Mouse (Mus musculus) MEL (cell line): ENCODE results near the gene Gmds. TPM values are rescaled to one million over a fixed set of nuclear protein-coding genes. Genes with fewer than 3 reads are reported as not detected.

Experiments
- DNase-seq: peaks from one replicate; pipeline ENCODE4 v3.0.0; 2011; ENCODE audit warnings: low read depth, low spot score
- H3K27ac ChIP-seq: 2 replicates; pipeline ENCODE4 v1.5.1; 2012; ENCODE audit warnings: low read depth, mild to moderate bottlenecking, control low read depth, low read length, moderate library complexity; ENCODE audit not compliant: control insufficient read depth
- H3K27me3 ChIP-seq, 2 experiments: fragments of 150-350 bp in 1 of 2; sonication (generic) in 1 of 2; 2 replicates each; pipeline ENCODE4 v1.6.1; 2012; ENCODE audit warnings: low read length in 2 of 2, mild to moderate bottlenecking in 2 of 2, improper control_type of control experiment in 1 of 2, moderate library complexity in 1 of 2; ENCODE audit not compliant: insufficient read depth in 2 of 2, control insufficient read depth in 1 of 2
- H3K36me3 ChIP-seq, 2 experiments: 2 replicates each; pipeline ENCODE4 v1.6.1; 2012 to 2014; ENCODE audit warnings: low read length in 2 of 2, improper control_type of control experiment in 1 of 2, inconsistent platforms in 1 of 2, mild to moderate bottlenecking in 1 of 2; ENCODE audit not compliant: insufficient read depth in 2 of 2, control insufficient read depth in 1 of 2
- H3K4me1 ChIP-seq, 2 experiments: fragments of 150-350 bp in 1 of 2; sonication (generic) in 1 of 2; 2 replicates each; pipeline ENCODE4 v1.6.1; 2012; ENCODE audit warnings: low read length in 2 of 2, improper control_type of control experiment in 1 of 2, mild to moderate bottlenecking in 1 of 2; ENCODE audit not compliant: insufficient read depth in 2 of 2, control insufficient read depth in 1 of 2
- H3K4me3 ChIP-seq, 2 experiments: fragments of 150-350 bp in 1 of 2; sonication (generic) in 1 of 2; 2 replicates each; pipeline ENCODE4 v1.5.1; 2012; ENCODE audit warnings: low read depth in 2 of 2, low read length in 2 of 2, mild to moderate bottlenecking in 2 of 2, moderate library complexity in 2 of 2, control low read depth in 1 of 2, improper control_type of control experiment in 1 of 2; ENCODE audit not compliant: control insufficient read depth in 1 of 2, insufficient read depth in 1 of 2
- H3K79me2 ChIP-seq: 2 replicates; pipeline ENCODE4 v1.6.1; 2012; ENCODE audit warnings: mild to moderate bottlenecking, low read length, moderate library complexity; ENCODE audit not compliant: control insufficient read depth, poor library complexity, insufficient read depth
- H3K9ac ChIP-seq: 2 replicates; pipeline ENCODE4 v1.6.1; 2012; ENCODE audit warnings: low read depth, mild to moderate bottlenecking, control low read depth, low read length, moderate library complexity; ENCODE audit not compliant: control insufficient read depth, poor library complexity, severe bottlenecking
- H3K9me3 ChIP-seq: fragments of 150-350 bp; sonication (generic); replicated peaks from 2 replicates; pipeline ENCODE4 v1.6.1; 2012; ENCODE audit warnings: mild to moderate bottlenecking, low read length, improper control_type of control experiment, moderate library complexity; ENCODE audit not compliant: insufficient read depth
- BHLHE40 ChIP-seq: IDR thresholded peaks from 2 replicates; pipeline ENCODE4 v1.6.1; 2012; ENCODE audit warnings: low read depth, mild to moderate bottlenecking, inconsistent platforms, low read length, improper control_type of control experiment, borderline replicate concordance
- CHD1 ChIP-seq: IDR thresholded peaks from 2 replicates; pipeline ENCODE4 v1.6.1; 2012; ENCODE audit warnings: low read depth, mild to moderate bottlenecking, inconsistent platforms, low read length, improper control_type of control experiment
- CHD2 ChIP-seq: IDR thresholded peaks from 2 replicates; pipeline ENCODE4 v1.6.1; 2011; ENCODE audit warnings: low read length, improper control_type of control experiment
- CTCF ChIP-seq, 3 experiments: IDR thresholded peaks in 2 of 3; conservative IDR thresholded peaks in 1 of 3; 2 replicates each; pipeline ENCODE4 v1.5.1; 2011 to 2012; ENCODE audit warnings: low read length in 3 of 3, low read depth in 2 of 3, mild to moderate bottlenecking in 2 of 3, improper control_type of control experiment in 1 of 3, inconsistent platforms in 1 of 3, mixed read lengths in 1 of 3, moderate library complexity in 1 of 3; ENCODE audit not compliant: control insufficient read depth in 1 of 3, insufficient read depth in 1 of 3, poor library complexity in 1 of 3, severe bottlenecking in 1 of 3
- ELF1 ChIP-seq: IDR thresholded peaks from 2 replicates; pipeline ENCODE4 v1.6.1; 2014; ENCODE audit warnings: low read depth, mild to moderate bottlenecking, inconsistent platforms, low read length, improper control_type of control experiment, moderate library complexity
- EP300 ChIP-seq, 2 experiments: IDR thresholded peaks; 2 replicates each; pipeline ENCODE4 v1.6.1; 2011; ENCODE audit warnings: improper control_type of control experiment in 2 of 2, low read length in 2 of 2, low read depth in 1 of 2, mild to moderate bottlenecking in 1 of 2
- GATA1 ChIP-seq: IDR thresholded peaks from 2 replicates; pipeline ENCODE4 v1.6.1; 2011; ENCODE audit warnings: low read depth, low read length, improper control_type of control experiment
- MEF2A ChIP-seq: IDR thresholded peaks from 2 replicates; pipeline ENCODE4 v1.6.1; 2014; ENCODE audit warnings: low read depth, mild to moderate bottlenecking, inconsistent platforms, low read length, improper control_type of control experiment; ENCODE audit not compliant: poor library complexity, insufficient replicate concordance, severe bottlenecking; ENCODE audit errors: extremely low read depth
- MXI1 ChIP-seq: IDR thresholded peaks from 2 replicates; pipeline ENCODE4 v1.6.1; 2011; ENCODE audit warnings: mild to moderate bottlenecking, low read depth, low read length, improper control_type of control experiment
- MYB ChIP-seq: IDR thresholded peaks from 2 replicates; pipeline ENCODE4 v1.6.1; 2011; ENCODE audit warnings: mild to moderate bottlenecking, low read depth, low read length, improper control_type of control experiment
- MYC ChIP-seq: IDR thresholded peaks from 2 replicates; pipeline ENCODE4 v1.6.1; 2011; ENCODE audit warnings: low read depth, mild to moderate bottlenecking, low read length, improper control_type of control experiment, moderate library complexity
- NELFE ChIP-seq: IDR thresholded peaks from 2 replicates; pipeline ENCODE4 v1.6.1; 2011; ENCODE audit warnings: low read depth, low read length, improper control_type of control experiment
- POLR2AphosphoS5 ChIP-seq: IDR thresholded peaks from 2 replicates; pipeline ENCODE4 v1.6.1; 2012; ENCODE audit warnings: low read depth, borderline replicate concordance, mild to moderate bottlenecking, inconsistent platforms, low read length, moderate library complexity, mixed read lengths
- SIN3A ChIP-seq: IDR thresholded peaks from 2 replicates; pipeline ENCODE4 v1.6.1; 2012; ENCODE audit warnings: low read length, improper control_type of control experiment, inconsistent platforms
- TAL1 ChIP-seq: IDR thresholded peaks from 2 replicates; pipeline ENCODE4 v1.6.1; 2012; ENCODE audit warnings: mild to moderate bottlenecking, inconsistent platforms, low read length, moderate library complexity, mixed read lengths
- TBP ChIP-seq: IDR thresholded peaks from 2 replicates; pipeline ENCODE4 v1.8.0; 2011; ENCODE audit warnings: low read depth, low read length, improper control_type of control experiment
- TCF12 ChIP-seq: IDR thresholded peaks from 2 replicates; pipeline ENCODE4 v1.6.1; 2014; ENCODE audit warnings: low read depth, mild to moderate bottlenecking, inconsistent platforms, low read length, improper control_type of control experiment, moderate library complexity
- ZNF384 ChIP-seq: IDR thresholded peaks from 2 replicates; pipeline ENCODE4 v1.6.1; 2012; ENCODE audit warnings: low read depth, mild to moderate bottlenecking, inconsistent platforms, low read length, improper control_type of control experiment
- polyA plus RNA-seq, 2 experiments: library from polyadenylated mRNA; stranded (reverse) in 1 of 2; unstranded in 1 of 2; fragments of >175 nt in 1 of 2; fragments of >200 nt in 1 of 2; gene quantifications; 2 replicates each; pipeline versions ENCODE4 v1.2.1 to v1.2.4; 2012; ENCODE audit warnings: low replicate concordance in 2 of 2, low read depth in 1 of 2; ENCODE audit not compliant: insufficient read length in 2 of 2, insufficient read depth in 1 of 2, missing spikeins in 1 of 2
- total RNA-seq: library from RNA; depleted of rRNA; stranded (reverse); fragments of 300-350 nt; gene quantifications from 2 replicates; pipeline ENCODE4 v1.2.3, GENCODE M21; 2012

Gmds gene
- total and polyA plus RNA-seq, 3 experiments = 17.4 to 32.2 TPM; not detected in 1

DNA sequence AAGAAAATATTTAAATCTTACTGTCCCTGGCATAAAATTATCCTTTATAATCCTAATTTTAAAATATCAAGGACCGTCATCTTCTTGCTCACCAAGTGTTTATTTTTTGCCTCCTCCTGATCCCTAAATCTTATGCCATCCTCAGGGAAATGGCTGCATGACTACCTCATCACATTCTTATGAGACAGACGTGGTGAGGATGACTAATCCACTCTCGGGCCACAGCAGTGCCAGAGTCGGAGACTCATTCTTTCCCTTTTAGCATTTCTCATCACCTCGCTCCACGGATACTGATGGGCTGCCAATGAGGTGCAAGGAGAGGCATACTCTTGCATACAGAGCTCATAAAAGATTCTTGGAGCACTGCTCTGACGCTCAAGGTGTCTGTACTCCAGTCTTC lies 32.2 kb upstream of the Gmds start:
- Histone ChIP-seq H3K4me1 (no peaks in the 10 kb centered on the region), H3K27me3 (no peaks in the 10 kb centered on the region), H3K79me2 (no peaks in the 10 kb centered on the region), H3K36me3 (no peaks in the 10 kb centered on the region), H3K9me3 (no peaks in the 10 kb centered on the region), H3K9ac (no peak overlapping the region), H3K27ac (no peak overlapping the region), H3K4me3 (no peak overlapping the region)
- TF ChIP-seq CHD1 (no peak), MYC (no peak), GATA1 (no peak), ELF1 (no peak)
- DNase-seq = no peak

DNA sequence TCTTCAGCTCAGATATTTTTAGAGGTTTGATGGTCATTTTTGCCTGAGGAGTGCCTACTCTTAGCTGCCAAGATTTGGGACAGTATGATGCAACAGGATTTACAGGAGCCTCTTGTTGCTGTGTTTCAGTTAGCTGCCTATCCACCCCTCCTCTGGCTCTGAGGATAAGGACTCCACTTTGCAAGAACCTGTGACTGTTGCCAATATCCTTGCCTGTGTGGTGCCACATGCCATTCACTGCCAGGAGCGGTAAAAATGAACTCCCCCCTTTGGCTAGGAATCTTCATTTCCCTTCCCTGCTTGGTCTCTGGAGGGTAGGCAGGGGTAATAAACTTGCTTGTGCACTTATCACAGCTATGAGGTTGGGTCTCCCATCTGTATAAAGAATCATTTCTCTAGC lies 31.6 kb upstream of the Gmds start:
- Histone ChIP-seq H3K4me1 (no peaks in the 10 kb centered on the region), H3K27ac (no peak overlapping the region), H3K9ac (no peak overlapping the region), H3K27me3 (no peaks in the 10 kb centered on the region), H3K36me3 (no peaks in the 10 kb centered on the region), H3K9me3 (no peaks in the 10 kb centered on the region), H3K79me2 (no peaks in the 10 kb centered on the region), H3K4me3 (no peak overlapping the region)
- TF ChIP-seq ZNF384 (no peak), EP300 (IDR thresholded peaks at IDR 0.05; ENCODE audit: low read depth in 1 of 2, low read length in 2 of 2) (no peak), SIN3A (no peak), CHD2 (no peak), MXI1 (no peak), POLR2AphosphoS5 (no peak), MYB (no peak), ELF1 (no peak), CHD1 (no peak), TAL1 (no peak), MEF2A (no peak), CTCF (IDR thresholded peaks at IDR 0.05 in 2 of 3, conservative IDR thresholded peaks at IDR 0.05 in 1 of 3; ENCODE audit: control insufficient read depth in 1 of 3, insufficient read depth in 1 of 3, low read depth in 2 of 3, low read length in 3 of 3, poor library complexity in 1 of 3, severe bottlenecking in 1 of 3) (no peak), NELFE (no peak), BHLHE40 (no peak), TCF12 (no peak), TBP (no peak)
- no peak for DNase-seq
